Mouse (Mus musculus) natural killer cell, adult 2 months (primary cell): ENCODE data around the gene Gnas.
"Not testable (repeated sequence)": the region's sequence is repeated elsewhere in the genome, so short reads cannot be mapped to it uniquely, and the experiment has no call there.

Experiments
- DNase-seq, 2 experiments: peaks; one replicate each; pipeline ENCODE4 v3.0.0; 2022; ENCODE audit warnings: low spot score in 2 of 2

The Gnas gene

DNA sequence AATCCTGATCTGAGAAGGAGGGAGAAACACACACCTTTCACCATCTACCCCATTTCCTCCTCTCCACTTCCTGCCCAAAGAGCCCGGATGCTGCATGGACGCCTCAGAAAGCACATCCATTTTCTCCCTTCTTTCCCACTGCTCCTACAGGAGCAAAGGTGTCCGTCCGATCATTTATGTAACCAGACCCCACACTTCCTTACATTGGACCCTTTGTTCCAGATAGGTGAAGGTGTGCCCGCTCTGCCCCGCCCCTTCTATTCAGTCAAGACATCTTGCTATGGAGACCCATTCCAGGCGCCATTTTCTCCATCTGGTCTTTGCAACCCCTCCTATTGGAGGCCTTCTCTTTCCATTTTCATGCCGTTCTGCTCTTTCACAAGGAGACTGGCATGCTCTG lies 10.3 kb downstream of the Gnas start:
- no peak for DNase-seq

DNA sequence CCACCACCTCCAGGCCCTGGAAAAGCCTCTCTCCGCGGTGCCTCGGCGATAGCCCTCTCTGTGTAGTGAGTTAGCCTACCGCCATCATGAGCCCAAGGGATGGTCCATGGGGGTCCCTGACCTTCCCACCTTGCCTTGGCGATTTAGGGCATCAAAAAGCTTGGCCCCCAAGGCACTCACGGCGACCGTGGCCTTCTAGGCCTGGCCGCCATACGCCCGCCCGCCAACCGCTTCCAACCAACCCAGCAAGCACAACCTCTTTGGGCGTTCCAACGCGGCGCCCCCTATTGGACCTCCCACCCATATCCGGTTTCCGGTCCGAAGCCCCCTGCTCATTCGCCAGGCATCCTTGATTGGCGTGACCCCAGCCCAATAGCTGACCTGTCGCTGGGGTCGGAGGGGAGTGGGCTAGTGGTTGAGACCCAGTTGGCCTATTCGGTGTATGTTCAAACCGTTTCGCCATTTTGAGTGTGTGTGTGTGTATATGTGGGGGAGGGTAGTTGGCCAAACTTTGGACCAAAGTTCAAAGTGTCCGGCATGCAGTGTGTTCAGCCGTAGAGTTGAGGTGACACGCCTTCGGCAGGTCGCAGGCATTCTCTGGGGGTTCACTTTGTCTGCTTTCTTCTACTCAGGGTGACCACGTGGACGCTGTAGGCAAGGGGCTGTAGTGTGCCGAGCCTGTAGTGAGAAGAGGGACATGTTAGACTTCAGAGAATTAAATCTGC lies 11.2 kb downstream of the Gnas start:
- peak; percentile 6 to 42 for DNase-seq

DNA sequence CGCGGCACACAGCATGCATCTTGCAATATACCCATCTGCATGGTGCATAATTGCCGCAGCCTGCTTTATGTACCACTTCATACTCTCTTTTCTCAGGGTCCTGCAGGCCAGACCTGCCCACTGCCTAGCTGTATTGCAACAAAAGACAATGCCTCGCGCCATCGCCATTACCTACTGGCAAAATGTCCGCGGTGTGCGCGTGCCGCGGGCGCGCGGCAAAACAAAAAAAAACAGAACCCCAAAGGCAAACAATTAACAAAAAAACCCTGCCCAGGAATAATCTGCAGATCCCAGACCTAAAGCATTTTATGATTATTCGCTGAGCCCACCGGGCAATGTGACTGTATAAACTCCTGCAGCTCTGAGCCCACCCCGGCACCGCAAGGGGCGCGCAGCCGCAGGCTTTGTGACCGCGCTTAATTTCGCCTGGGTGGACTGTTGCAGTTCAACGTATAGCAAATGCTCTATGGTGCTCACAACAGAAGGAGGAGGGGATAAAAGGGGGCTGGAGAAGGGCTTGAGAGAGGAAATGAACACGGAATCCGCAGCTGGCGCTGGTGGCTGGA lies 11.9 kb downstream of the Gnas start:
- DNase-seq: no peak

DNA sequence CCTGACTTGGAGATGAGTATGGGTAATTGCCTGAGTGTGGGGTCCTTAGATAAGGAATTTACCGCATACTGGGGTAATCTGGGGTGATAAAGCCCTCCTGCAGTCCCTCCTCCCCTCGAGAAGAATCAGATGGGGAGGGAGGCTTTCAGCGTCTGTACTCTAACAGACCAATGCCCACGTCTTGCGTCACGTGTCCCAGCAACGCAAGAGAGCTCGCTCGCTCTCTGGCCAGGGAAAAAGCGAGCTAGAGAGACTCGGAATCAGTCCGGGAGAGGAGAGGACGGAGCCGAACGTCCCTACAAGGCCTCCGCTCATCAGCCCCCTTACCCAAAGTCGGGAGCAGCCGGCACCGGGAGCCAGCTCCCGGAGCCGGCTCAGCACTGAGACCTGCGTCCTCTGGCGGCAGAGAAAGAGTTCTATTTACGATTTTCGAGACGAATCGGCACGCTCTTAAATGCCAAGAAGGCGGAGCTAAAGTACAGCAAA lies 13.0 kb downstream of the Gnas start:
- DNase-seq: peak in 1 of 2 experiments; percentile 17

DNA sequence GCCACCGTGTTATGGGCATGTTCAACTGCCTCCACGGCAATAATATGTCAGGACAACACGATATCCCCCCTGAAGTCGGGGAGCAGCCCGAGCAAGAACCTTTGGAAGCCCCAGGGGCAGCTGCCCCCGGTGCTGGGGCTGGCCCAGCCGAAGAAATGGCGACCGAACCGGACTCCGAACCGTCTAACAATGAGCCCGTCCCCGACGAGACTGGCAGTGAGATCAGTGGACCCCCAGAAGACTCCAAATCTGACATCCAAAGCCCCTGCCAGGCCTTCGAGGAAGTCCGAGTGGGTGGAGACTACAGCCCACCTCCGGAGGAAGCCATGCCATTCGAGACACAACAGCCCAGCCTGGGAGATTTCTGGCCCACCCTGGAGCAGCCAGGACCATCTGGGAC lies 13.7 kb downstream of the Gnas start:
- DNase-seq: no peak

DNA sequence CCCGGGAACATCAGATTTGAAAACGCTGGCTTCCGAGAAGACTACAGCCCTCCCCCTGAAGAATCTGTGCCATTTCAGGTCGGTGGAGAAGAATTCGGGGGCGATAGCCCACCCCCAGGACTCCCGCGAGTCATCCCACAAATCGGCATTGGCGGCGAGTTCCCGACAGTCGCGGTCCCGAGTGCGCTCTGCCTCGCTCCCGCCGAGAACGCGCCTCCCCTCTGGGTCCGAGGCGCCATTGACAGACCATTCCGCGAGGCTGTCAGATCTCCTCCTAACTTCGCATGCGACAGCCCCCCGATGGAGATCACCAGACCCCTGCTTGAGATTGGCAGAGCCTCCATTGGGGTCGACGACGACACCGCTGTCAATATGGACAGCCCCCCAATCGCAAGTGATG lies 14.4 kb downstream of the Gnas start:
- DNase-seq: no peak

DNA sequence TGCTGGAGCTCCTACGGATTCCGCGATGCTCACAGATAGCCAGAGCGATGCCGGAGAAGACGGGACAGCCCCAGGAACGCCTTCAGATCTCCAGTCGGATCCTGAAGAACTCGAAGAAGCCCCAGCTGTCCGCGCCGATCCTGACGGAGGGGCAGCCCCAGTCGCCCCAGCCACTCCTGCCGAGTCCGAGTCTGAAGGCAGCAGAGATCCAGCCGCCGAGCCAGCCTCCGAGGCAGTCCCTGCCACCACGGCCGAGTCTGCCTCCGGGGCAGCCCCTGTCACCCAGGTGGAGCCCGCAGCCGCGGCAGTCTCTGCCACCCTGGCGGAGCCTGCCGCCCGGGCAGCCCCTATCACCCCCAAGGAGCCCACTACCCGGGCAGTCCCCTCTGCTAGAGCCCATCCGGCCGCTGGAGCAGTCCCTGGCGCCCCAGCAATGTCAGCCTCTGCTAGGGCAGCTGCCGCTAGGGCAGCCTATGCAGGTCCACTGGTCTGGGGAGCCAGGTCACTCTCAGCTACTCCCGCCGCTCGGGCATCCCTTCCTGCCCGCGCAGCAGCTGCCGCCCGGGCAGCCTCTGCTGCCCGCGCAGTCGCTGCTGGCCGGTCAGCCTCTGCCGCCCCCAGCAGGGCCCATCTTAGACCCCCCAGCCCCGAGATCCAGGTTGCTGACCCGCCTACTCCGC lies 15.1 kb downstream of the Gnas start:
- no peak for DNase-seq

DNA sequence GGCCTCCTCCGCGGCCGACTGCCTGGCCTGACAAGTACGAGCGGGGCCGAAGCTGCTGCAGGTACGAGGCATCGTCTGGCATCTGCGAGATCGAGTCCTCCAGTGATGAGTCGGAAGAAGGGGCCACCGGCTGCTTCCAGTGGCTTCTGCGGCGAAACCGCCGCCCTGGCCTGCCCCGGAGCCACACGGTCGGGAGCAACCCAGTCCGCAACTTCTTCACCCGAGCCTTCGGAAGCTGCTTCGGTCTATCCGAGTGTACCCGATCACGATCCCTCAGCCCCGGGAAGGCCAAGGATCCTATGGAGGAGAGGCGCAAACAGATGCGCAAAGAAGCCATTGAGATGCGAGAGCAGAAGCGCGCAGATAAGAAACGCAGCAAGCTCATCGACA lies 15.6 kb downstream of the Gnas start:
- no peak for DNase-seq

DNA sequence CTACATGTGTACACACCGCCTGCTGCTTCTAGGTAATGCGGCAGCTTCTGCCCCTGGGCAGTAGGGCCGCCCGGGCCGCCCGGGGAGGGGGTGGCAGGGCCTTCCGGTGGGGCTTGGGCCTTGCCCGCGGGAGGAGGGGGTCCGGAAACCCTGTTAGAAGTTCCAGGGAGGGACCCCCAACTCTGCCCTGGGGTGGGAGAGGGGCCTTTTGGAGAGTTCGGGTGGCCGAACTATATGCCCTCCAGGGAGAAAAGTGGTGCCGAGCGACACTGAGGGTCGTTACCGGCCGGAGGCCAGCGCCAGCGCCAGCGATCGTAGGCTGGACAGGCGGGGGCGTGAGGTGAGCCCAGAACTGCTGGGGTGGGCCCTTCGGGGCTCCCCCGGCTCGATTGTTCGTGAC lies 16.1 kb downstream of the Gnas start:
- DNase-seq: no peak

DNA sequence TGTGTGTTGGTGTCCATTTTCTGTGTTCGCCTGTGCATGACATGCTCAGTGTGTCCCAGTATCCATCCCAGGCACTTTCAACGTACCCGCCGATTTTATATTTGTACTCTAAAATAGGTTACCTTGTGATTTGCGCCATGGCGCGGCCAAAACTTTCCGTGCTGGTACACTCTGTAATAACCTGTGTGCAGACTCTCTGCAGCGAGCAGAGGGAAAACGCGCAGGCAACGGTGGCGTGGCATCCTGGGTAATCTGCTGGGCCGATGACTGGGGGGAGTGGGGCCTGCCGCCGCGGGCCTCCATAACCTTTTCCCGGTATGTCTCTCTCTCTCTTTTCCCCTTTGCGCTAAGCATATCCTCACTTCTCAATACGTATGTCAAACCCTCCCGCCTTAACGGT lies 16.5 kb downstream of the Gnas start:
- DNase-seq: no peak

DNA sequence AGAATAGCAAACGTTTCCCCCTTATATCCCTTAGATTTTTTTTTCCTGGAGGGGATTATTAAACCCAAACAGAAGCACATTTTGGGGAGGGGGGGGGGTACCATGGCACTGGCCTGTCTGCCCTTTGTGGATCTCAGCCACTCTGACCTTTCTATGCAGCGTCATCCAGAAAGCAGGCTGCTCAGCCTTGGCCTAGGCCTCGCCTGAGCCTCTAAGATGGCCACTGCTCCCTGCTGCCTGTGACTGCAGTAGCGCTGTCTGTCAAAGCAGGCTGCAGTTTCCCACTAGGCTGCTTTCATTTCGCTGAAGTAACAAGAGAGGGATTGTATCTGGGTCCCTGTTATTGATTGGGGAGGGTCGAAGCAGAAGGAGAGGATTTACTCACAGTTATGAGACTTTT lies 18.4 kb downstream of the Gnas start:
- no peak for DNase-seq

DNA sequence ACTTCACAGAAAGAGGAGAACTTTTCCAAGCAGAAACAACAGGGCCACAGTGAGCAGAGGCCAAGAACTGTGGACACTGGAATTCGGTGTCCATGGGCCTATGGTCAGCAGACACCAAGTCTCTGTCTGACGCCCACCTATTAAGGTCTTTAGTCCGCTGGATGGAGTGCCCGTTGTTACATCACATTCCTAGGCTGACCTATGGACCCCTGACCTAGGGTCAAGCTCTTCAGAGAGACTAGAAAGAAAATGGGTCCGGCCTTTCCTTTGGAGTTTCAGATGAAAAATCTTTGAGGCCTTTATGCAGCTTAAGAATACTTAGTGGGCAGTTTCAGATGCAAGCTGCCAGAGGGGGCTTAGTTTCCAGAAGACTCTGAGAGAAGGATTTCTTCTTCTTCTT lies 21.5 kb downstream of the Gnas start:
- DNase-seq: no peak

DNA sequence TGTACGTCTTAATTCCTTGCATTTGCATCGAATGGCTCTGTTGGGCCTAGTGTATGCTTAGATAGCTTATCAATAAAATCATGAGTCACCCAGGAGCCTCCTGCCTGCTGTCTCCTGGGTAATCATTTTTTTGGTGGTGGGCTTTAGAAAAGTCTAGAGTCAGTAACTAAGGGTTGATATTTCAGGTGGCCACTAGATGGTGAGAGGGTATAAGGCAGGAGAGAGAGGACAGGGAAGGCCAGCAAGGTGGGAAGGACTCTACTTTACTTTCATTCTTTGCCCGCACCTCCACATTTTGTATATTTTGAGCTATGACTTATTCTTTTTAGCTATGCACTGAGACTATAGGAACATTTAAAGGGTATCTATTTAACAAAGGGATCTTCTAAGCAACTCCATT lies 23.8 kb downstream of the Gnas start:
- no peak for DNase-seq

DNA sequence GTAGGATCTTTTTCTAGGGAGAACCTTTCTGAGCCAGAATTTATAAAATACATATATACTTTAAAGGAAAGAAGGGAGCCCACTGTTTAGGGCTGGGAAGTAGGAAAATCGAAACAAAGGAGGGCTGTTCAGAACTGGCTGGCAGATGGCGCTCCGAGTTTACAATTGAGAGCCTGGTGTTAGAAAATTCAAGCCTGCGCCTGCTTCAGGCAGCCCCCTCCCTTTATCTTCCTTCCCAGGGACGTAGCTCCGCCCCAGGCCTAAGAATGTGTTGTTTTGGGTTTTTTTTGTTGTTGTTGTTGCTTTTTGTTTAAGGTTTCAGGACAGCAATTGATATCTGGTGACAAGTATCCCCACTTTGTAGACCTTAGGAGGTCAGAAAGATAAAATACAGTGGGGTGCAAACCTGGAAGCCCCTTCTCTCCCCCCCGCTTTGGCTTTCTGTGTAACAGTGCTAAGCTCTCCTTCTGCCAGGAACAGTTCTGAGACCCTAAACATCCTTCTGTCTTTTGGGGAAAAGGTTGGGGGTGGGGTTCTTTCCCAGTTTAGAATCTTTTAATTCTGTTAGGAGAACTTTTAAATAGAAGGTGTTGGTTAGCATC lies 26.9 kb downstream of the Gnas start:
- DNase-seq: peak in 1 of 2 experiments; percentile 39

DNA sequence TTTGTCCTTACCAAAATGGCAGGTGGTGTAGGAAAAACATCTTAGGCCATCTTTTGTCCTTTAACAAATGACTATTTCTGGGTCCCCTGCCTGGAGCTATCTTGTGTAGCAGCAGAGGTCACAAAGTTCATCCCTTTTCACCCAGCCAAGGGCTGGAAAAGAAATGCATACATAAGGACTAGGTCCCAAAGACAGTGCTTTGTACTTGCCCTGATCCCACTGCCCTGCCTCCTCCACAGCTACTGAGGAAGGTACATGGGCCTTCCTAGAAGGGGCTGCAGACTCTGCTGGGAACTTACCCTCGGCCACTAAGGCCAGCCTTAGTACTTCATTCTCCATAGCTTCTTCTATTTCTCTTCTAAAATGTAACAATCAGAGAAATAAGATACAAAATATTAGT lies 27.5 kb downstream of the Gnas start:
- DNase-seq: no peak

DNA sequence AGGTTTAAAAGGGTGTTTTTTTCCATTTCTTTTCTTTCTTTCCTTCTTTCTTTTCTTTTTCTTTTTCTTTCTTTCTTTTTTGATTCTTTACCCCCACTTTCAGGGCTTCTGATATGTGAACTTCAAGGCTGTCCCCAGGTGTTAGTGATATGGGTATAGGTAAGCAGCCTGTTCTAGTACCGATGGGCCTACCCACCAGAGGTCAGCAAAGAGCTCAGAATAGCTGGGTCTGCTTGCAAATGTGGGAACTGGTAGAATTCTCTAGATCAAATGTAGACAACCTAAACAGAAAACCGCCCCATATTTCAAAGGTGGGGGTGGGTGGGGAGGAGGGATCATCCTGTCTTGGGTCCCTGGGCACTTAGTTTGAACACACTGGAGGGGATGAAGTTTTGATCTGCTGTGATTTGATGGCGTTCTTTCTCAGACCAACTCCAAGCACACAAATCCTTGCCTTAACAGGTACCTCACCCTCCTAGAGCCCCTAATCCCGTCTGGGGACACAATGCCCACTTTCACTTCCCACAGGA lies 28.1 kb downstream of the Gnas start:
- DNase-seq: peak; percentile 61 to 82

DNA sequence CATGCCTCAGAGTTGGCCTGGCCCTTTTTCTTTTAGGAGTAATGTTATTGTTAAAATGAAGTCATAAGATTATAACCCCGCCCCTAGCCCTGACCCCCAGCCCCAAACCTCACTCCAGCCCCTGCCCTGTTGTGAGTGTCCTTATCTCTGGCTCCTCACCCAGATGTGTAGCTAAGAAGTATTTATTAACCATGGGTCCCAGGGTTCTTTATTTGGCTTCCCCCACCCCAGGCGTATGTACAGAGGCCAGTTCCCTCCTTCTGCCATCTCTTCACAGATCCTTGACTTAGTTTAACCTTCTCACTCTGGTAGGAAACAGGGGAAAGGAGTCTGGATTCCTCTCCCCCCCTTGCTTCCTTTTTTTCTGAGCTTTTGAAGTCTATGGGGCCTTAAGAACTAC lies 28.5 kb downstream of the Gnas start:
- no peak for DNase-seq

DNA sequence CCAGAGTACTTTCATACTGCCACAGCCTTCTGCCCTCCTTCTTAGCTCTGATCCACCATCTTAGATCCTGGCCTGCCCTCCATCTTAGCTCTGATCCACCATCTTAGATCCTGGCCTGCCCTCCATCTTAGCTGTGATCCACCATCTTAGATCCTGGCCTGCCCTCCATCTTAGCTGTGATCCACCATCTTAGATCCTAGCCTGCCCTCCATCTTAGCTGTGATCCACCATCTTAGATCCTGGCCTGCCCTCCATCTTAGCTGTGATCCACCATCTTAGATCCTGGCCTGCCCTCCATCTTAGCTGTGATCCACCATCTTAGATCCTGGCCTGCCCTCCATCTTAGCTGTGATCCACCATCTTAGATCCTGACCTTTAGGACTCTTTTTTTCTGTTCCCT lies 31.3 kb downstream of the Gnas start:
- DNase-seq: not testable (repeated sequence)

DNA sequence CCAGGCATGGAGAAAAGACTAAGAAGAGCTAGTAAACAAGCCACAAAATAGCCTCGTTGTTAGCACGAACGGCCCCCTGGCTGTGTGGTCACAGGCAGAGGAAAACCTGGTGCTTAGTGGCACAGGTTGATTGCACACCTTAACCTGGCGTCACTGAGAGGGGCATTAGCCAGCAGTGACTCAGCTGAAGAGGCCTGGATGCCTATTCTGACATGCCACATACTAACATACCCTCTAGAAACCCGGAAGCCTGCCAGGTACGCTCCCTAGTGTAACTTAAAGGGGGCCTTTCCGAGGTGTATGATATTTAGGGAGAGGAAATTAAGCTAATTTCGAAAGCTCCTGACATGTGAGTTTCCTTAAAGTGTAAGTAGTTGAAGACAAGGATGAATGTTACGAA lies 32.5 kb downstream of the Gnas start:
- no peak for DNase-seq

DNA sequence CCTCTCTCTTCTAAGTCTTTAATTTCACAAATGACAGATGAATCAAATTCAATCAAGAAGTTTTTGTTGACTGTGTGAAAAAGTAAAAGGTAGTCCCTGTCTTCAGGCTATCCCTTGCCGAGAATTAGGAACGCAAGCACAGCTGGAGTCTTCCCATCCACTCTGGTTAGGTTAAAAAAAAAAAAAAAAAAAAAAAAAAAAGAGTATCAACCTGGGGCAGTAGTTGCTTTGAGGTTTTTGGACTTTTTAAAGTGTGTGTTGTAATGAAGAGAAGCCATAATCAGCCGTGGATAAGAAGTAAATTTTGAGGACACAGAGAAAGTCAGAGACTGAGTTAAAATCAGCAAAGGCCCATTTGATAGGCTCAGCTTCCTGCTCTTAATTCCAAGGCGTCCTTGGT lies 41.9 kb downstream of the Gnas start:
- DNase-seq: no peak

DNA sequence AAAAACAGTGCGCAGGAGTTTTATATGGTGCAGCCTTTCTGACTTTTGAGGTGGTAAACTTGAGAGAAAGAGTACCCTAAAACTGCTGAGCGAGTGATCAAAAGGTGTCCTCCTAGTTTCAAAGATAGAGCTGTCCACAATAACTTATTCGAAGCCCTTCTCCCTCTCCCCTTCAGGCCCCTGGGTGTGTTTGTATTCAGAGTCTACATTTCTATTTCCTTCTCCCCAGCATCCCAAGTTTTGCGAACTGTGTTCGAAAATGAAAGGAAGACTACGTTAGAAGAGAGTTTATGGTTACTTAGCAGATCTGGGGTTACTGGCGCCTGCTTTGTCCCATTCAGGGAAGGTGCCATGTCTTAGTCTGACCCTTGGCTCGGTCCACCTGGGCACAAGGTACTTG lies 42.4 kb downstream of the Gnas start:
- no peak for DNase-seq

DNA sequence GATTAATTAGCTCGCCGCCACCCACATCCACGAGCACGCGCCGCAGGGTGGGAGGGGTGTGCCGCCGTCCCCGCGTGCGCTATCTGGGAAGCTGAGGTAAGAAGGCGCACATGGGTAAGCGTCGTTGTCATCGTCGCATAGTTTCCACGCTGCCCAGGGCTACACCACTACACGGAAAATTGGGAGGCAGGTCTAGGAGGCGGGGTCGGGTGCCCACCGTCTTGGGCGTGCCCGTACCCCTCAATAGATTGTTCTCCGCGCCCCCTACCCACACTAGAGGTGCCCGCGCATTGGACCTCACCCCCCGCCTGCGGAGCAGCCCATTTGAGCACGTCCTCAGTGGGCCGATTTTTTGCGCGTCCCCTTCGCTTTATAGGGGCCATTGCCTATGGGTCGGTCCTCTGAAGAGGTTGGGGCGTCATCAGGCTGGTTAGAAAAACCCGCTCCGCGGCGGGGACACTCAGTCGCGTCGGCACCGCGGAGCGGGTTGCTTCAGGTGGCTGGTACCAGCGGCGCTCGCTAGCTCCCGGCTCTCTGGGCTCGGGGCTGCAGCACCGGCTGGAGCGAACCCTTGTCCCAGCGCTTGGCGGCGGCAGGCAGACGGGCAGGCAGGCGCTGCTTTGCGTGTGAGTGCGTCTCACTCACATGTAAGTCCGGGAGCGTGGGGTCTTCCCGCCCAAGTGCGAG lies 43.3 kb downstream of the Gnas start:
- peak; percentile 67 to 82 for DNase-seq
